Mouse (Mus musculus) testis, adult 2 months (tissue): ENCODE results near the gene Dscam. TPM values are rescaled to one million over a fixed set of nuclear protein-coding genes. Genes with fewer than 3 reads are reported as not detected.

Experiments
- H3K27ac ChIP-seq: fragments of 200-500 bp; 2 replicates; pipeline ENCODE4 v1.5.1; 2012; ENCODE audit warnings: low read depth, low read length; ENCODE audit not compliant: control insufficient read depth, insufficient read depth
- H3K27me3 ChIP-seq: fragments of 200-500 bp; 2 replicates; pipeline ENCODE4 v1.6.1; 2012; ENCODE audit warnings: mild to moderate bottlenecking, low read length, moderate library complexity; ENCODE audit not compliant: control insufficient read depth, insufficient read depth
- H3K36me3 ChIP-seq: fragments of 200-500 bp; 2 replicates; pipeline ENCODE4 v1.6.1; 2012; ENCODE audit warnings: mild to moderate bottlenecking, low read length; ENCODE audit not compliant: control insufficient read depth, insufficient read depth
- H3K4me1 ChIP-seq: fragments of 200-500 bp; 2 replicates; pipeline ENCODE4 v1.6.1; 2012; ENCODE audit warnings: low read length; ENCODE audit not compliant: control insufficient read depth, insufficient read depth
- H3K4me3 ChIP-seq: fragments of 200-500 bp; 2 replicates; pipeline ENCODE4 v1.5.1; 2012; ENCODE audit warnings: low read depth, mild to moderate bottlenecking, low read length, moderate library complexity, mixed read lengths; ENCODE audit not compliant: control insufficient read depth
- CTCF ChIP-seq: fragments of 200-500 bp; IDR thresholded peaks from 2 replicates; pipeline ENCODE4 v1.5.1; 2012; ENCODE audit warnings: low read depth, mild to moderate bottlenecking, inconsistent platforms, low read length, moderate library complexity; ENCODE audit not compliant: control insufficient read depth, insufficient read depth, insufficient replicate concordance
- POLR2A ChIP-seq: fragments of 200-500 bp; IDR thresholded peaks from 2 replicates; pipeline ENCODE4 v1.6.1; 2012; ENCODE audit warnings: low read depth, mild to moderate bottlenecking, inconsistent platforms, low read length, moderate library complexity; ENCODE audit not compliant: control insufficient read depth
- polyA plus RNA-seq: library from polyadenylated mRNA; depleted of rRNA; stranded (reverse); fragments of >200 nt; gene quantifications from 2 replicates; pipeline ENCODE4 v1.2.3, GENCODE M21; 2012

The Dscam gene
- polyA plus RNA-seq, 1 experiment = 0.94 TPM

GRCm38 (mm10) chr16:96673191-96673847 is 497.2 kb downstream of the Dscam start:
- no peak overlapping the region for H3K27ac ChIP-seq
- peaks cover 2% of the 10 kb centered on the region; the same call in 1 of the 2 replicates for H3K4me1 ChIP-seq
- no peaks in the 10 kb centered on the region for H3K36me3 ChIP-seq
- no peaks in the 10 kb centered on the region for H3K27me3 ChIP-seq
- no peak overlapping the region for H3K4me3 ChIP-seq
- no peak for TF ChIP-seq POLR2A

DNA sequence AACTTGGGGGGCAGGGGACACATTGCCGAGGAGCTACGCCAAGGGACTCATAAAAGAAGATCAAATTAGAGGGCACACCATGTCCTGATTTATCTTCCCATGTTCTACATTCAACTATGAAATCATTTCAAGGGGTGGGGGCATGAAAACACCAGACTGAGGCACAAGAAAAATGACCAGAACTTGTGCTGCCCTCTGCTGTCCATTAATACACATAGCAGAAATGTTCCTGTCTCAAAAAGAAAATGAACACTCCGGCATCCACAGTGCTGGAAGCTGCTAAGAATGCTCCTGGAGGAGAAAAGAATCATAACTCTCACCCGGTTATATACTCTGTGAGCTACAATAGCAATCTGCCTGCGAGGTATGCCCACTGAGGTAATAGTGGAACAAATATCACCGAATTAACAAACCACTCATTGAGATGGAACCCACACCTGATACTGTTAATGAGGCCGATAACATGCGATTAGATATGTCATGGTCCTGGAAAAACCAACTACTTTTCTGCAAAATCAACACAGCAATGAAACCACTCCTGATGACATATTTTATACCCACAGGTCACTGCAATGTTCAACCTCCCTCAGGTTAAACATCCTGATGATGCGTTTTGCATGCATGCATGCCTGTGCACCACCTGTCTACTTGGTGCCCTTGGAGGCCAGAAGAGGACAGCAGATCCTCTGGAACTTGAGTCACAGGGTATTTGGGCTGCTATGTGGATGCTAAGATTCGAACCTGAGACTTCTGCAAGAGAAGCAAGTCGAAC is 498.8 kb downstream of the Dscam start:
- Histone ChIP-seq H3K4me3 (no peak overlapping the region), H3K27me3 (no peaks in the 10 kb centered on the region), H3K4me1 (peaks cover 2% of the 10 kb centered on the region; the same call in 1 of the 2 replicates), H3K27ac (no peak overlapping the region), H3K36me3 (no peaks in the 10 kb centered on the region)
- TF ChIP-seq POLR2A = no peak
- TF ChIP-seq CTCF = no peak

DNA sequence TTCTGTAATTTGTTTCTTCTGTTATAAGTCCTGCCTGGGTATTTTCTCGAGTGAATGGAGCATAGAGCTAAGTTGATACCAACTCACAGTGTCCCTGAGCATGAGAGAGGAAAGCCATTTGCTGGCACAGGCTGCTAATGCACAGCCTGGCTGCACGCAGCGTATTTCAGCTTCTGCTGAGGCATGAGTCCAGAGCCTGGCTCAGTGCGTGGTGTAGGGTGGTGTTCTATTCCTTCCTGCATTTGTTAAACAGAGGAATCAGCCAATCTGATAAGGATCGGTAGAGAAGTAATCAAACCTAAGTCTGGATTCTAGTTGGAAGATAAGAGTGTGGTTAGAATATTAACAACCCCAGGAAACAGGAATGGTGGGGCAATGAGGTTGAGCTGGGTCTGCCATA is 500.8 kb downstream of the Dscam start:
- no peaks in the 10 kb centered on the region for H3K27me3 ChIP-seq
- no peak overlapping the region for H3K27ac ChIP-seq
- no peak for TF ChIP-seq POLR2A
- no peak for TF ChIP-seq CTCF
- peaks cover 2% of the 10 kb centered on the region; the same call in 1 of the 2 replicates for H3K4me1 ChIP-seq
- no peak overlapping the region for H3K4me3 ChIP-seq
- no peaks in the 10 kb centered on the region for H3K36me3 ChIP-seq

DNA sequence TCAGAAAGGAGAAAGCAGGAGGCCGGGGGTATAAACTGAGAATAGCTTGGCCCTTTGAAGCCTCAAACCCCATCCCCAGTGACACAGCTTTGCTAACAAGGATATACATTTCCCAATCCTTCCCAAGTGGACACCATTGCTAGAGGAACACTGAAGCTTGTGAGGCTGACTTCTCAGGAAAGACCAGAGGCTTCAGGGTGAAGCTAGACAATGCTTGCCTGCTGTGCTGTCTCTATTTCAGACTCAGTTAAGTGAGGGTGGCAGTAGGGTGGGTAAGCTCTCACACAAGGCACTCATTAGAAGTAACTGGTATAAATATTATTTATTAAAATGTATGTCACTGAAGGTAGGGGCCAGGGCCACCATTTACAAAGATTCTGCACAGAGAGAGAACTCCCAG is 502.1 kb downstream of the Dscam start:
- Histone ChIP-seq H3K27me3 (no peaks in the 10 kb centered on the region), H3K4me1 (peaks cover 2% of the 10 kb centered on the region; the same call in 1 of the 2 replicates), H3K4me3 (no peak overlapping the region), H3K36me3 (no peaks in the 10 kb centered on the region), H3K27ac (no peak overlapping the region)
- no peak for TF ChIP-seq CTCF
- no peak for TF ChIP-seq POLR2A

GRCm38 (mm10) chr16:96661073-96661472 is 509.5 kb downstream of the Dscam start:
- H3K4me3 ChIP-seq = no peak overlapping the region
- H3K27ac ChIP-seq = no peak overlapping the region
- H3K4me1 ChIP-seq = no peaks in the 10 kb centered on the region
- H3K27me3 ChIP-seq = no peaks in the 10 kb centered on the region
- no peaks in the 10 kb centered on the region for H3K36me3 ChIP-seq
- TF ChIP-seq CTCF (no peak), POLR2A (no peak)

- Histone ChIP-seq H3K27ac (no peak overlapping the region), H3K4me3 (no peak overlapping the region), H3K4me1 (no peaks in the 10 kb centered on the region), H3K27me3 (no peaks in the 10 kb centered on the region), H3K36me3 (no peaks in the 10 kb centered on the region)
- no peak for TF ChIP-seq POLR2A
- TF ChIP-seq CTCF = no peak
Measured at GRCm38 (mm10) chr16:96659275-96659674, 511.3 kb downstream of the Dscam start.

DNA sequence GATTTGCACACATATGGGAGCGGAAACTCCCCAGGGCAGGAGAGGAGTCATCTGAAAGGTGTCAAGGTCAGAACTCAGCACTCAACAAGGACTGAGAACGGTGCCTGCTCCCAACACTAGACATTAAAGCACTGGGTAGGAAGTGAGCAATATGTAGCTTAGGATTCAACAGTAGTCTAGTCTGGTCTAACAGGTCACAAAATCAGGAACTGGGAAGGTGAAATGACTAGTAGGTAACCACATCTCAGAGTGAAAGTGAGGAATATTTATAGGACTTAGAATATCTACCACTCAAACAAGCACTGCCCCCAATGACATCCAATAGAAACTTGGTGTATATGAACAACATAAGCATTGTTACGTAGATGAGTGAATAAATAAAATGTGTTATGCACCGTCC is 515.0 kb downstream of the Dscam start:
- no peaks in the 10 kb centered on the region for H3K36me3 ChIP-seq
- no peak overlapping the region for H3K4me3 ChIP-seq
- H3K27me3 ChIP-seq = no peaks in the 10 kb centered on the region
- no peak overlapping the region for H3K27ac ChIP-seq
- TF ChIP-seq POLR2A = no peak
- TF ChIP-seq CTCF = no peak
- no peaks in the 10 kb centered on the region for H3K4me1 ChIP-seq
